Mouse (Mus musculus) heart, postnatal 0 days (tissue): ENCODE data around the gene Hdhd3. TPM values are rescaled to one million over a fixed set of nuclear protein-coding genes. Genes with fewer than 3 reads are reported as not detected.

Experiments
- ATAC-seq: fragments of 200-750 bp; cut with Nextera tagmentation; 2 replicates; pipeline ENCODE4 v1.8.0; 2017; ENCODE audit warnings: low read depth, moderate number of reproducible peaks, moderate library complexity; ENCODE audit not compliant: insufficient read depth
- DNase-seq: peaks from one replicate; pipeline ENCODE4 v3.0.0-alpha.2; 2016; ENCODE audit warnings: low spot score
- H3K27ac ChIP-seq: fragments of 300-500 bp; sonication (generic); 2 replicates; pipeline ENCODE4 v1.5.1; 2014; ENCODE audit warnings: low read depth, mild to moderate bottlenecking
- H3K27me3 ChIP-seq: fragments of 300-500 bp; sonication (generic); 2 replicates; pipeline ENCODE4 v1.6.1; 2014; ENCODE audit warnings: low read length, mixed read lengths; ENCODE audit not compliant: control insufficient read depth, insufficient read depth
- H3K36me3 ChIP-seq: fragments of 300-500 bp; sonication (generic); replicated peaks from 2 replicates; pipeline ENCODE4 v1.6.1; 2014; ENCODE audit warnings: low read length, mixed read lengths; ENCODE audit not compliant: control insufficient read depth, insufficient read depth
- H3K4me1 ChIP-seq: fragments of 300-500 bp; sonication (generic); 2 replicates; pipeline ENCODE4 v1.6.1; 2014; ENCODE audit warnings: antibody characterized with exemption; ENCODE audit not compliant: control insufficient read depth, insufficient read depth
- H3K4me2 ChIP-seq: fragments of 300-500 bp; sonication (generic); 2 replicates; pipeline ENCODE4 v1.6.1; 2014; ENCODE audit warnings: low read depth, mild to moderate bottlenecking, low read length, moderate library complexity
- H3K4me3 ChIP-seq: fragments of 300-500 bp; sonication (generic); 2 replicates; pipeline ENCODE4 v1.5.1; 2014; ENCODE audit warnings: low read depth, low read length
- H3K9ac ChIP-seq: fragments of 300-500 bp; sonication (generic); replicated peaks from 2 replicates; pipeline ENCODE4 v1.6.1; 2014; ENCODE audit warnings: low read depth, low read length, mixed read lengths
- H3K9me3 ChIP-seq: fragments of 300-500 bp; sonication (generic); replicated peaks from 2 replicates; pipeline ENCODE4 v1.6.1; 2016; ENCODE audit warnings: low read length; ENCODE audit not compliant: control insufficient read depth
- CTCF ChIP-seq: IDR thresholded peaks from 2 replicates; pipeline ENCODE4 v1.5.1; 2016; ENCODE audit warnings: antibody characterized with exemption, control low read depth, low read depth
- EP300 ChIP-seq: IDR thresholded peaks from 2 replicates; pipeline ENCODE4 v1.6.1; 2016; ENCODE audit warnings: antibody characterized with exemption, low read depth
- WGBS: fragments of 180-500 bp; shearing (Covaris S2); extraction: QIAGEN DNeasy Blood & Tissue Kit; methylation state at CpG from one replicate; pipeline ENCODE4 v1.1.7; 2014; 5-methylcytosine and 5-hydroxymethylcytosine counted together
- polyA plus RNA-seq: library from polyadenylated mRNA; unstranded; fragments of >200 nt; fragmentation: Nextera tagmentation; extraction: Ambion mirVana; gene quantifications from 2 replicates; pipeline ENCODE4 v1.2.1, GENCODE M21; 2015
- total RNA-seq: library from RNA; depleted of rRNA; stranded (reverse); fragments of >200 nt; gene quantifications from 2 replicates; pipeline ENCODE4 v1.2.3, GENCODE M21; 2014; ENCODE audit warnings: low replicate concordance; rRNA removed

Hdhd3 gene
- total RNA-seq: 2.0 and 17.8 TPM in 2 replicates
- polyA plus RNA-seq: 9.2 and 9.7 TPM in 2 replicates

DNA sequence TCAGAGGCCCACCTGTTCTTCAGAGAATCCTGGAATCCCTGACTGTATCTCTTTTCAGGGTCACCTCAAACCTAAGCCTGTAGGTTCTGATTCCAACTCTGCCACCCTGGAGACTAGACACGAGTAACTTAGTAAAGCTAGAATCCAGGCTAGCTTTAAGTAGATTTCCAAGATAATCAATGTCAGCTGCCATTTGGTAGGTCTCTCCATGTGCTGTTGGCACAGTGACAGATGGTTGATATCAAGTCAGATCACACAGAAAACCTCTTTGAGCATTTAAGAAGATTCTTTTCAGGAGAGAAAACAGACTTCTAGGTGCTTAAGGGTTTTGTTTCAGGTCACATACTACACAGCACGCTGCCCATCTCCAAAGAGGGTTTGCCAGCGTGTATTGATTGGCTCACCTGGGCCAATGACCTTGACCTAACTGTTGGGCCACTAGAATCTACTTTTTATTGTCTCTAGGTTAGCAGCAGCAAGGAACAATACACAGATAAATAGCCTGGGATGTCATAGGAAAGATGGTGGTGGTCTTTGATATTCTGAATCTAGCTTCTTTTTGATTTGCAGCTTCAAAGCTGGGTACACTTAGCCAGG, at the start of gene Hdhd3:
Gene Hdhd3, minus strand, starts transcription at position 94 of the 597 bp plus-strand sequence.
- Histone ChIP-seq H3K27ac (peak within 1 kb of the TSS; percentile 69), H3K4me1 (peaks cover 14% of the 10 kb centered on the region; the same call in 1 of the 2 replicates), H3K4me3 (peak within 1 kb of the TSS; percentile 70), H3K4me2 (peak within 1 kb of the TSS; percentile 79), H3K9me3 (no peaks in the 10 kb centered on the region), H3K9ac (peak within 1 kb of the TSS; percentile 75), H3K36me3 (peaks cover 14% of the 10 kb centered on the region), H3K27me3 (no peaks in the 10 kb centered on the region)
- DNase-seq (no peak), ATAC-seq (no peak)
- WGBS: 80% methylated on average over 3 of the region's 3 CpGs
- TF ChIP-seq EP300: no peak
- no peak for TF ChIP-seq CTCF

DNA sequence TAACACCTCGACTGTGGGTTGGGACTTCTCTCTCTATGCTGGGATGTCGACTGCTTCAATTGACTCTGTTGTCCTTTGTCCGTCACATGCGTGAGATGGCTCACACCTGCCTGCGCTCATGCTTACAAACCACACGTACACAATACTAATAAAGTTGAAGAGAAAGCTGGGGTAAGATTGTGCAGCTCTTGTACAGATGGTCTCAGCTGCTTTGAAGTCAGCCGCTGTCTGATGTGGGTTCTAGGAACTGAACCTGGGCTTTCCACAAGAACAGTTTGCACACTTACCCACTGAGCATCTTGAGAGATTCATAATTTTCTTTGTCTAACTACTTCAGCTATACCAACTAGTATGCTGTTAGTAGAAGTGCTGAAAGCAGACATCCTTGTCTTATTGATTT, 48.7 kb upstream of the Hdhd3 start:
- no peak overlapping the region for H3K4me3 ChIP-seq
- no peak overlapping the region for H3K4me2 ChIP-seq
- no peaks in the 10 kb centered on the region for H3K9me3 ChIP-seq
- H3K36me3 ChIP-seq: no peaks in the 10 kb centered on the region
- H3K9ac ChIP-seq: no peak overlapping the region
- H3K4me1 ChIP-seq: no peaks in the 10 kb centered on the region
- H3K27me3 ChIP-seq: no peaks in the 10 kb centered on the region
- ATAC-seq: no peak
- no peak overlapping the region for H3K27ac ChIP-seq
- WGBS: 77% methylated on average over 7 of the region's 7 CpGs
- TF ChIP-seq CTCF (no peak), EP300 (no peak)
- no peak for DNase-seq

DNA sequence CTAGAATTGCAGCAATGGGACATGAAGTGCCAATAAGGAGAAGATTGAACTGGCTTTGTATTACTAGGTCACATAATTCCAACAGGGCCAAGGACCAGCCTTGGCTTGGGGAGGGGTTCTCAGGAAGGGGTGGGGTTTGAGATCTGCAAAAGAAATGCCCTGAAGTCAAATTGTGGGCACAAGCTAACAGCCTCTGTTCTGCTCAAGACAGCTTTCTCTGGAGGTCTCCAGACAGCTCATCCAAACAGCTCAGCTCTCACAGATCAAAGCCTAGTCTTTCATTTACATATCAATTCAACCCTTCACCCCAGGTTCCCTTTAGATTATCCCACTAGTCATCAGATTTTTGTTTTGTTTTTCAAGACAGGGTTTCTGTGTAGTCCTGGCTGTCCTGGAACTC, 41.5 kb upstream of the Hdhd3 start:
- no peak for TF ChIP-seq CTCF
- TF ChIP-seq EP300: no peak
- DNase-seq: no peak
- H3K27me3 ChIP-seq: no peaks in the 10 kb centered on the region
- no peak overlapping the region for H3K27ac ChIP-seq
- H3K9me3 ChIP-seq: no peaks in the 10 kb centered on the region
- no peak for ATAC-seq
- H3K9ac ChIP-seq: no peak overlapping the region
- H3K4me1 ChIP-seq: no peaks in the 10 kb centered on the region
- H3K4me3 ChIP-seq: no peak overlapping the region
- no peak overlapping the region for H3K4me2 ChIP-seq
- no peaks in the 10 kb centered on the region for H3K36me3 ChIP-seq

DNA sequence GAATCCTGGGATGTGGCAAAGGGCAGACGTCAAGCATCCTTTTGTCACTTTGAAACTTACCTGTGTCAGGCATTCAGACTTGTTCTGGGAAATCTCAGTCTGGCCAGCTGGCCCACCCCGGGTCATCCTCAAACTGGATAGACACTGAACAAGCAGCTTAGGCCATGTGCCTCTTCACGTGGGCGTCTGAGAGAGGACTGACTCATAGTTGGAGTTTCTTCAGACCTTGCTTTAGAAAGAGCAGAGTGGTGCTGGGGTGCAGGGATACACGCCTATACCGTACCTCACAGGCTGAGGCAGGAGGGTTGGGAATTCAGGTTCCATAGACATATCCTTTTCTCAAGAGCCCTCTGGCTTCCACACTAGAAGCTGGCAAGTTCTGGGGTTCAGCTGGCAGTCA, 40.5 kb upstream of the Hdhd3 start:
- no peaks in the 10 kb centered on the region for H3K36me3 ChIP-seq
- no peaks in the 10 kb centered on the region for H3K4me1 ChIP-seq
- H3K27ac ChIP-seq: no peak overlapping the region
- WGBS: 83% methylated on average over 6 of the region's 6 CpGs
- TF ChIP-seq CTCF: no peak
- TF ChIP-seq EP300: no peak
- no peak for DNase-seq
- H3K4me2 ChIP-seq: no peak overlapping the region
- no peaks in the 10 kb centered on the region for H3K27me3 ChIP-seq
- no peak overlapping the region for H3K4me3 ChIP-seq
- no peaks in the 10 kb centered on the region for H3K9me3 ChIP-seq
- H3K9ac ChIP-seq: no peak overlapping the region
- ATAC-seq: no peak

DNA sequence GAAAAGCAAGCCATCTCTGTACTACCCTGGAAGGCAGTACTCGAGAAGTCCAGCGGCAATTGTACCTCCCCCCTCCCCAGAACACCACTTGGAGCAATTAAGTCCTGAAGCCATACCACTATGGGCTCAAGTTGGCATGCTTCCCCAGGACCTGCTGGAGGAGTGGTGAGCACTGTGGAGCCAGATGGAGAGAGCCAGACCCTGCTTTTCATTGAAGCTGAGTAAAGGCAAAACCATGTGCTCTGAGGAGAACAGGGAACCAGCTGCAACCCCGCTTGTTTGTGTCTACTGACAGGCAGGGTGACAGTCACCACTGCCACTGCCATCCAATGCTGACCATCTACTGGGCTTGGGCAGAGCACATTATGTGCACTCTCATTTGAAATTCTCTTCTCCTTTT, 38.5 kb upstream of the Hdhd3 start:
- no peak overlapping the region for H3K9ac ChIP-seq
- no peaks in the 10 kb centered on the region for H3K36me3 ChIP-seq
- H3K9me3 ChIP-seq: no peaks in the 10 kb centered on the region
- no peak overlapping the region for H3K4me3 ChIP-seq
- TF ChIP-seq EP300 (no peak), CTCF (no peak)
- H3K4me2 ChIP-seq: no peak overlapping the region
- DNase-seq (no peak), ATAC-seq (no peak)
- no peaks in the 10 kb centered on the region for H3K4me1 ChIP-seq
- 69% methylated on average over 3 of the region's 3 CpGs for WGBS
- no peaks in the 10 kb centered on the region for H3K27me3 ChIP-seq
- H3K27ac ChIP-seq: no peak overlapping the region

DNA sequence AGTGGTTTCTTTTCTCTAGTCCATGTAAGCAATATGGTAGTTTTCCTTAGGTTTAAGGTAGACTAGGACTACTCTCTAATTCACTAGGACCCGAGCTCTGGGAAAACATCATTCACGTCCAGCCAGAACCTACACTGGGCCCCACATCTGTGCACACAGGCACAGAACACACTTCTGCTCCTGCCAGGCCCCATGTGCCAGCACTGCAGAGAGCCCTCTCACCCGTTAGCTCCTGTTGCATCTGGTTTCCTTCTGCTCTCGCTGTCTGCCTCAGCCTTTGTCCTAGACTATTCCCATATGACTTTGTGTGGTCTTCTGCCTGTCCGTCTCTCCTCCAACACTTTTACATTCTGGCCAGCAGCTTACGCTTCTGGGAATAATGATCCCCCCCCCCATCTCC, 30.5 kb upstream of the Hdhd3 start:
- Histone ChIP-seq H3K9ac (no peak overlapping the region), H3K27me3 (no peaks in the 10 kb centered on the region), H3K36me3 (no peaks in the 10 kb centered on the region), H3K27ac (no peak overlapping the region), H3K4me3 (no peak overlapping the region), H3K9me3 (no peaks in the 10 kb centered on the region), H3K4me1 (no peaks in the 10 kb centered on the region), H3K4me2 (no peak overlapping the region)
- ATAC-seq (no peak), DNase-seq (no peak)
- TF ChIP-seq EP300: no peak
- TF ChIP-seq CTCF: no peak
- 56% methylated on average over 6 of the region's 6 CpGs for WGBS
